Mouse (Mus musculus) frontal cortex, postnatal 14 days (tissue): Measurements from ENCODE around the gene Cacng3.
A peak's percentile ranks its signal among the peaks of the same experiment; 100 is the strongest.

Experiments used
- DNase-seq, 2 experiments: peaks; one replicate each; pipeline ENCODE4 v3.0.0; 2022; ENCODE audit warnings: low spot score in 2 of 2

Gene Cacng3

DNA sequence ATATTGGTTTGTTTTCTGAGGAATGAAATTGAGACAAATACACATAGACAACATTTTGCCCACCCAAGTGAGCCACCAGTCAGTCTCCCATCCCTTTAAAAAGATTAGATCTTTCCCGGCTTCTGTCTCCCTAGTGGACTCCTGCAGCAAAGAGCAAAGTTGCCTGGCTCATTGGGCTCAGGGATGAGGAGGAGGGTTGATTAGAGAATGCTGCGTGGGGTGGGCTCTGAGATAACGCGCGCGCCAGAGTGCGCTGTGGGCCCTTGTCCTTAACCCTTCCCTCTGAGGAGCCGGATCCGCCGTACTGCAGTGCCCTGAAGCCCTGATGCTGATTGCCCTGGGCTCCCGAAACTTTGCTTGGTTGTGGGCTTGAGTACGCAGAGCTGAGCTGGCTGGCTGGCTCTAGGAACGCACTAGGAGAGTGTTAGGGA, at the start of gene Cacng3:
Cacng3 (plus strand) TSS at position 51 of the 431 bp plus-strand sequence.
- DNase-seq = no peak

DNA sequence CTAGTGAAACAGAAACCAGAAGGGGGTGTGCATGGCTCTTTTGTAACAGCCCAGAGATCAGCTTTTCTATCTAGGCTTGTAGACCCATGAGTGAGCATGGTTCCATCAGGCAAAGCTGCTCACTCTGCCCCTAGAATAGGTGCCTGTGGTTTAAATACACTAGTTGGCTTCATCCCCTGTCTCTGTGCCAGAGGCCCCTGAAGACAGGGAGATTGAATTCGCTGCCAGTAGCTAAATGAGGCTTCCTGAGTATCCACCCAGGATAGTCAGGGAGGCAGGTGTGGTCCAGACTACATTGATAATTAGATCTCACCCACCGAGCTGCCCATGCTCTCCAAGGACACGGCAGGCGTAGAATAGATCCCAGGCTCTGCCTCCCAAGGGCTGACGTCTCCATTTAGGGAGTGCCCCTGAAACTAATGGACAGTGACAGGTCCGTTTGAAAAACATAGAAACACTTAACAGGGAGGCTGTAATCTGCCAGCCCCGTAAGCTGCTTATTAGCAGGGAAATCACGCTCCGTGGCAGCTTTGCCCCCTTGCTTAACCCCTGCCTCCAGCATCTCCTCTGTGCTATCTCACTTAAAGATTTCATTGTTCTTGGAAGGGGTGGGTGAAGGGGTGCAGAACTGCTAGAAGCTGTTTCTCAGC, 48.0 kb upstream of the Cacng3 start:
- DNase-seq = no peak

DNA sequence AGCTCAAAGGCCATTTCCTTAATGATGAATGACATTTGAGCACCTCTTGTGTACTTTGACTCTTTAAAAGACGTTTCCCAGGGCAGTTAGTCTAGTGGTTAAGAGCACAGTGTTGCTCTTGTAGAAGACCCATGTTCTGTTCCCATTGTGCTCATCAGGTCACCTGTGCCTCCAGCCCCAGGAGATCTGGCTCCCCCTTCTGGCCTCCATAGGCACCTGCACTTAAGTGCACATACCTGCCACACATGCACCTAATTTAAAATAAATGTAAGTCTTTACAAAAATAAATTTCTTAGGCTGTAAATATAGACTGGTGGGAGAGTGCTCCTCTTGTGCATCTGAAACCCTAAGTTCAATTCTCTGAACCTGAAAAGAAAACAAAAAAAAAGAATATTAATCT, 46.5 kb upstream of the Cacng3 start:
- DNase-seq = no peak

DNA sequence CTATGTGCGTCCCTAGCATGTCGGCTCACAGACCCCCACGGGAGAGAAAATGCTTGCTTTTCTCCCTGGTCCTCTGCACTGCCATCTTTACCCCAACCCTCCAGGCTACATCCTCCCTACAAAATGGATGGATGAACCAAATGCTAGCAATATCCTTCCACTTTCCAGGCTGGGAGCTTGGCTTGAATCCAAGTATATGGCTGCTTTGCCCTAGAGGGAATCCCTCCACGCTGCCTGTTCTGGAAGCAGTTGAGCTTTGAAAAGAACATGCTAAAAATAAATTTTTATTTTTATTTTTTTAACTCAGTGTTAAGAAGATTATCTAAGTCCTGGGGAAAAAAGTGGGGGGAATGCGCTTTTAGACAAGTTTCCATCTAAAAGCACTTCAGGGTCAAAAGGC, 42.2 kb upstream of the Cacng3 start:
- DNase-seq = no peak

DNA sequence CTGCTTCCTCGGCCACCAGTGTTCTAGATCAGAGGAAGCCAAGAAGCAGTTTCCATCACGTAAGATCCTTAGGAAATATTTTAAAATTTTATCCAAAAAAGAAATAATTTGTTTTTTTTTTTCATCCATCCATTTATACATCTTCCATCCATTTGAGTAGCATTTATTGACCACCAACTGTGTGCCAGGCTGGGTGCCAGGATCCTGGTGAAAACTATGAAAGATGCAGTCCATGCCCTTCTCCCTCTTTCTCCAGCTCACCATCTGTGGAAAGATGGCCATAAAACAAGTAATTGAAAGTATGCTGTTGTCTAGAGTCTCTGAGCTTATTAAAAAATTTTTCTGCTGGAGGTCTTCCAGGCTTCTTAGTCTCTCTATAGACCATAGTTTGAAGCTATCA, 39.9 kb upstream of the Cacng3 start:
- no peak for DNase-seq

DNA sequence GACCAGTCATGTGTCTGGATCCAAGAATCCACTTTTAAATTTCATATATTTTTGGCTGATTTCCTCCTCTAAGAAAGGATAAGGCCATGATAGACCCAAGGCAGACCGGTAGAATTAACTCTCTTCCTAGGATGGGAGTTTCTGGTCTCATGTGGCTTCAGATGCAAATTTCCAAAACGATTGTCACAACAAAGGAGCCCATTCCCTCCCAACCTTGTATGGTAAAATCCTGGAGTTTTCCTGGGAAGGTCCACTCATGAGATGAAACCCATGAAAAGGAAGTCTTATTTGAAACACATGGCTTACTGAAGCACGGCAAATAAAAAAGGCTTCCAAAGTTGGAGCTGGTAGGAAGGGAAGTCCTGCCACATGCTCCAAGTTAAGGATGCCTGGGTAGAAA, 39.1 kb upstream of the Cacng3 start:
- DNase-seq = no peak

DNA sequence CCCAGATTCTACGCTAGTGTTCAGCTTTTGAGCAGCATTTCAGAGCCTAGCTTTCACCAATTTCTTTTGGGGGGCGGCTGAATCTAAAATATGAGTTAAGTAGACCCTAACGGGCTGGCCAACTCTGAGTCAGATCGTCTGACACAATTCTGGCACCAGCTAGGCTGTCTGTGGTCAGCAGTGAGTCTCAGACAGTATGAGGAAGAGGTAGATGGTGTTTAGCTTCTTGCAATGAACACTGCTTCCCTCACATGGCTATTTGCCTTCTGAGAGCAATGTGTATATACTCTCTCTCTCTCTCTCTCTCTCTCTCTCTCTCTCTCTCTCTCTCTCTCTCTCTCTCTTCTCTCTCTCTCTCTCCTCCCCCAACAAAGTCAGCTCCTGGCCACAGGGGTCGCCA, 37.3 kb upstream of the Cacng3 start:
- DNase-seq = no peak

DNA sequence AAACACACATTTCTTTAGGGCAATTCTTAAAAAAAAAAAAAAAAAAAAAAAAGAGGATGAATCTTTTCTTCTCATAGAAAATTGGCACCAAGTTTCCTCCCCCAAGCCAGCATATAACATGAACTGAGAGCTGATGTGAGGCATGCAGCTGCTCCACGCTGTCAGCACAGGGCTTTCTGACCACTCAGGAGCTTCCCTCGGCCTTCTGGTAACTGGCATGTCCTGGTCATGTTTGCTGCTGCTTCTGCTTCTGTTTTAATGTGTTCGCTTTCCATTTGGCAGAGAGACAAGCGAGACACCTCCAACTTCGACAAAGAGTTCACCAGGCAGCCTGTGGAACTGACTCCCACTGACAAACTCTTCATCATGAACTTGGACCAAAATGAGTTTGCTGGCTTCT, 36.8 kb upstream of the Cacng3 start:
- DNase-seq = no peak

DNA sequence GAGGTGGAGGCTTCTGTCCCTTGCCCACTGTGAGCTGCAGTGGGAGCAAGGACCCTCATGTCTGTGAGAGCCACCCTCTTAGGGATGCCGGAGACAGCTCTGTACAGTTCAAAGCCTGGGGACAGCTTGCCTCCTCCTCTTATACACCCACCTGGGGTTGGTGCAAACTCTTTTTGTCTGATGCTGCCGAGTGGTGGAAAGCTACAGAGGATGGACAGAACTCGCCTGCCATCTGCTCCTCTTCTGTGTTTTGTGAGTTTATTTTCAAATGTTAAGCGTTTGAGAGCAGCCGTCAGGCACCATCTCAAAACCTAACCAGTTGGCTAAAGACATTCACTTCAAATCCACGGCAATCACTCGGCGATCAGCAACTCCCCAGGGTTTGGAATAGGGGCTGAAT, 26.6 kb upstream of the Cacng3 start:
- no peak for DNase-seq

DNA sequence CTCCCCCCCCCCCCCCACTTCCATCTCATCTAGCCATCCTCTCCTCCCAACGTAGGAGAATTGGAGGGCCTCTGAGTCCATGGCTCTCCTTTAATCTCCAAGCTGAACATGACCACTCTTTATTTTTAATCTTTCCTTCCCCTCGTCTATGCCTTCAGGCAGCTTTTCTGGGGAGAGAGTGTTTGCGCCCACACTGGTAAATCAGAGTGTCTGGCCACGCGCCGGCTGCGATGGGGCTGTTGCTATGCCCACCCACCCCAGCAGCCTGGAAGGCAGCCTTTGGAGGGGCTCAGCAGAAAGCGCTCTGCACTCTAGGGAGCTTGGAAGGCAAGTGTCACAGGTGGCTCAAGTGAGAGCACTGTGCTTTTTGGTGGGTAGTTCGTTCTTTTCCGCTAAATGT, 21.0 kb upstream of the Cacng3 start:
- peak; percentile 27 to 44 for DNase-seq

DNA sequence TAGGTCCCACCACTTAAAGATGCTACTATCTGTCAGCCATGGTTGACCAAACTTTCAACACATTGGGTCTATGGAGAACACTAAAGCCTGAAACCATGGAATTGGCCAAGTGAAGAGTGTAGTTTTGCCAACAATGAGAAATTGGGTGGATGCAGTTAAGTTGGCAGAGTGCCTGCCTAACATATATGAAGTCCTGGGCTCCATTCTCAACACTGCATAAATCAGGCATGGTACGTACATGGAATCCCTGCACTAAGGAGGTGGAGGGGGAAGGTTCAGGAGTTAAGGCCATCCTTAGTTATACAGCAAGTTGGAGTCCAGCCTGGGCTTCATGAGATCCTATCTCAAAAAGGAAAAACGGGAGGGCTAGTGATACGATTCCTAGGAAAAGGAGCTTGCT, 17.8 kb upstream of the Cacng3 start:
- DNase-seq = no peak

DNA sequence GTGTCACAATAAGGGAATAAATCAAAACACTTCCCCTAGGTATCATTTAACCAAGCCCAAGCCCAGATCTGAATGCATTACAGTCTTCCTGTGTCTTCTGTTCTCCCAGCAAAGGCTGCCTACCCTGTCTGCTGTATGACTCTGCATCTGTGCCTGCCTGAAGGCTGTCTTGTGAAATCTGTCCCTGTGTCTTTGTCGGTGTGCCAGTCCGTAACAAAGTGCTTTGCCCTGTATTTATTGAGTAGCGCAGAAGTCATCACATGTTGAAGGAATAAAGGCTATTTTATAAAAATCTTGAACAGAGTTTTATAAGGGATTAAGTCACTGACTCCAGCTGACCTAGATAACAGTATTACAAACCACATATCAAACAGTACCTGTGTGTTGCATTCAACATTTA, 13.6 kb upstream of the Cacng3 start:
- no peak for DNase-seq

DNA sequence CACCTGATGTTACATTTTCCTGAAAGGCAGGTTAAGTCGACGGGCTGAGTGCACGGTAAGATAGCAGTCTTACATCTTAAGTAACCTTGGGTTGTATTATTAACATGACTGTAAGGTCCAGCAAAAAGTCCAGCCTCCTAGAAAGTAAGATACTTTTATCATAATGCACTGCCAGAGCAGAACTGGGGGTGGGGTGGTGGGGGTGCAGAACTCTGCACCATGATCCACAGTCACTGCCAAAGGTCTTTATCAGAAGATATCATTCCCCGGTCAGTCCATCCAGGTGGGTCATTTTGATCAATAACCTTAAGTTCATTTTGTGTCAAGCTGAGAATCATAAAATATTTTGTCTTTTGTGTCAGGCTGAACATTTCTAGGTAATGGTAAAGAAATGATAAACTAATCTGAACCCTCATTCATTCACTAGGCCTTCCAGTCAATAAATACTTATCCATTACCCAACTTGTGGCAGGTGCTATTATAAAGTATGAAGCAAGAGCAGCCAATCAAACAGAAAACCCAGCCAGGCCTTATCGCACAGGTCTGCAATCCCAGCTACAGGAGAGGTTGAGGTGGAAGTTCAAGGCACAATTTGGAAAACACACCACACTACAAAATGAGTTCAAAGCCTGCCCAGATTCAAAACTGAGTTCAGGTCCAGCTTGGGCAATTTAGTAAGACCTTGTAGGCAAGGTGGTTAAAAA, 12.7 kb upstream of the Cacng3 start:
- no peak for DNase-seq

DNA sequence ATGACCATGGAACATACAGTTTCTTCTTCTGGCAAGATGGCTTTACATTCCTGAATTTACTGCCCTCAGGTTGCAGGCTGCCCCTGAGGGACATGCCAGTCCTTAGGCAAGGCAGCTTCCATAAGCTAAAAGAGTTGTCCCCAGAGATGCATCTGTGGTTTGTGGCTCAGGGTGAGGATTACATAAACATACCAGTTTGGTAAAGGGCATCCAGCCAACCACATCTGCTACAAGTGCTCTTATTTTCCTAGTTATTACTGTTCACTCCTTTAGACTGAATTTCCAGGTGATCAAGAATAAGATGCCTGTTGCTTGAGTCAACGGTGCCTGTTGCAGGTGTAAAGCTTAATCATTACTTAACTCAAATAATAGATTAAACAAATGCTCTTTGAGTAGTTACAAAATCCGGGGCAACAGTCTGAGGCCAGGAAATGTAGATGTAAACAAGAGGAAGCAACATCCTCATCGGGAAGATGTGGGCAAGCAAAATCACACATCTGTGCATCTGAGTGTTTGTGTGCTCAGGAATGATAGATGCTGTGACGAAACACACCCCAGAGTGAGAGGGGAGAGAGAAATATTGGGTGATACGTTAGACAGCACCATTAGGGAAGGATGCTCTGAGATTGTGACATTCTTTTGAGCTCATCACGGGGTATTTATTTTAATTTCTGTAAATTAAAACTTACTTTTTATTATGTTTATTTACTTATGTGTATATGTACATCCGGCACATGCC, 4.8 kb upstream of the Cacng3 start:
- no peak for DNase-seq

DNA sequence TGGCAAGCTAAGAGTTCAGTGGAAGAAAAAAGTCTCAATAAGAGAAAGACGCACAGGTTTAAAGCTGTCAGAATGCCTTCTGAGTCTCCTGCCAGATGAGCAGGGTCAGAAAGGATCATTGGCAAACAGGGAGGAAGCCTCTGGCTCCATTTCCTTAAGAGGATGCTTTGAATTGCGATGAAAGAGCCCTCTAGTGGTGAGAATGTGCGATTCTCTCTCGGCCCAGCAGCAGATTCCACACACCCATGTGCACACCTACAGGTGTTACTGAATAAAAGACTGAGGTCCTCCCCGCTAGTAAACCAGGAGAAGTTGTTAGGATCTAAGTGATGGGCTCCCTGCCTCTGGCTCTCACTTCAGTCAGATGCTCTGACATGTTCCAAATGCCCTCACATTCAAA, 2.4 kb upstream of the Cacng3 start:
- DNase-seq = peak in 1 of 2 experiments; percentile 16

DNA sequence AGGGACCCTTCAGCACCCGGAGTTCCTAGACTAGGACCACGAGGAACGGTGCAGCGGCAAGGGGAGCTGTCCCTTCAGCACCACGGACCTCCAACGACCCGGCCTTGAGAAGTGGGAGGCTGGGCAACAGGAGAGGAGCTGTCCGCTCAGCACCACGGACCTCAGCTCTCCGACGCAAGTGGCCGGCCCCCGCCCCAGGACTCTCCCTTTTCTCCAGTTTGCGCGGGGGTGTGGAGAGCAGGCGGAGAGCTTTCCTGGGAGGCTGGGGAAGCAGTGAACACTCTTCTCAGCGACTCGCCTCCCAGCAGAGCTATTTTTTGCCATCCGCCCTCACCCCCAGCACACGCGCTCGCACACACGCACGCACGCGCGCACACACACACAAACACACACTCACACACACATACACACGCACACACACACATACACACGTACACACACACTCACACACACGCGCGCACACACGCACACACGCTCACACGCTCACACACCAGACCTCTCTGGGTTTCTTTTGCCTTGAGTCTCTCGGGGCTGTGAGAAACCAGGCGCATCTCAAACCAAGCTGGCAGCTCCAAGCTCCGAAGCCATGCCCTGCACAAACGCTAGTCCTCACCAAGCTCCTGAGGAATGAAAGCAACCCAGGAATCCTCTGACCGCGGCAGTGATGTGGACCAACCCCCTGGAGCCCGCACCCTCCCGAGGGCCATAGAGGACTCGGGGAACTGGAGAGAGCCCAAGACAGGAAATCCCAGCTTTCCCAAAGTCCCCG, 765 bp downstream of the Cacng3 start:
- DNase-seq = peak; percentile 59 to 70

DNA sequence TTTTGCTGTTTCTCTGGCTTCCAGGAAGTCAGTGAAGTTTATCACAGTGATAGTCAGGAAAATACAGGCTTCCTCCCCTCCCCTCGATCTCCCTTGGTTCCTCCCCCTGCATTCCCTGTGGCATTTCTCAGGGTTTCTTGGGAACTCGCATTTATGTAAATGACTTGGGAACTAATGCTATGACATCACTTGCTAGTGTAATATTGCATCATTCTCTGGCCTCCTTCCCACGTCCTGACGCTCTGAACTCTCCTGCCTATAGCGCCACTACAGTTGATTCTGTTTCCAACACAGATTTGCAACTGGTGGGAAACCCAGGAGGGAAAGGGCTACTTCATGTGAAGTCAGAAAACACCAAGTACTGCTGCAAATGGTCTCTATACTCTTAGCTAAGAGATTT, 2.7 kb downstream of the Cacng3 start:
- peak in 1 of 2 experiments; percentile 21 for DNase-seq

DNA sequence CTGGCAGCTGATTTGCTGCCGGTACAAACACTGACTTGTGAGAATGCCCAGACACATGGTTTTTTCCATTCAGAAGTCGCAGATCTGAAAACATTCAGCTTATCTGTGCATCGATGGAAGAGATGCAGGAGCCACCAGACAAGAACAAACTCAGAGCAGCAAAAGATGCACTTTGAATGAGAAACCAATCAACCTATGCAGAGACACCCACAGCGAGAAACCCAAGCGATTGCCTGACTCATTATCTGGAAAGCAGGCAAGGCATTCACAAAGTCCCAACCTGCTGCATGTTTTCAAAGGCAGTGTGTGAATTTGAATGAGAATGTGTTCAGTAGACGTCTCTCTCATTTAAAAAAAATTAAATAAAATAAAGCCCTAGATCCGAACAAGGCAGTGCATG, 4.9 kb downstream of the Cacng3 start:
- no peak for DNase-seq

DNA sequence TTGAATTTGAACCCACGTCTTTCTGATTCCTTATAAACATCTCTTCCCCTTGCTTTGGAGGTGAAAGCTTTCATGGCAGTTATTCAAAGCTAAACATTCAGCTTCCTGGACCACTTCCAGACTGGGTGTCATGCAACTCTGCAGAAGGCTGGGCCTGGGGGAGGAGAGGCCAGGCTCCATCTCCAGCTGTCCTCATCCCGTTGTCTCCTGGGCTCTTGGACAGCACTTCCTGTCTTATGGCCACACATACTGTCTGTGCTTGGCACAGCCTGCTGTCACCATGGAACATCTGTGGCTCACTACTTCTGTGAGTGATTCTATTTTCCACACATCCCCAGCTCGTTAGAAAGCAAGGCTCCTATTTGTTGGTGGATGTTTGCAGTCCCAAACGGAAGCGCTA, 31.5 kb downstream of the Cacng3 start:
- DNase-seq = no peak

DNA sequence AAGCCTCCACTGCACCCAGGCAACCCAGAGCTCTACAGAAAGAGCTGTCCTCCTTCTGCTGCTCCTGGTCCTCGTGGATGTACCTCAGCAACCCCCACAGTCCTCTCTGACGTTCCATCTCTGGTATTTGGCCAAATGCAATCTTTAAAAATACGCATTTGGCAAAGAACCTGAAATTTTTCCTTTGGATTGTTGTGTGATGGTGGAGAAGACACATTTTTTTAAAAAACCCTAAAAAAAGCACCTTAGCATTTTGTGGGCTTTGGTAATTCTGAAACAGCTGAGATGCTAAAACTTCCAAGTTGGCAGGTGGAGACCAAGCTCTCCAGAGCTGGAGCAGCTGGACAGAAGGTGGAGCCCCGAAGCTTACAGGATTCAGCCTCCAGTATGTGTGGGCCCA, 32.2 kb downstream of the Cacng3 start:
- DNase-seq = no peak

DNA sequence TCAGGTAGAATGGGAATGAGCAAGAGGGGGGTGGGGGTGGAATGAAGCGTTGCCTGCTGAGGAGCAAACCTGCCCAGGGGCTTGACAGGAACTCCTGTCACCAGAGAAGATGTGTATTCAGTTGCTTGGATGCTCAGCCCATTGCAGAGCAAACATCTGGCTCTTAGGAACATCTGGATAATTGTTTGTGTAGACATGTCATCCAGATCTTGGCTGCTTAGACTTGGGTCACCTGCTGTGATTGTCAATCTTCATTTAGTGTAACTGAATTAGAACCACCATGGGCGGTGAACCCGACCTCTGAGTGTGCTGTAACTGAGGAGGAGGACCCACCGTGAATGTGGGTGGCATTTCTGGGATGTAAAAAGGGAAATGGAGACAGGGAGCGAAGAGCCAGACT, 36.4 kb downstream of the Cacng3 start:
- DNase-seq = no peak

DNA sequence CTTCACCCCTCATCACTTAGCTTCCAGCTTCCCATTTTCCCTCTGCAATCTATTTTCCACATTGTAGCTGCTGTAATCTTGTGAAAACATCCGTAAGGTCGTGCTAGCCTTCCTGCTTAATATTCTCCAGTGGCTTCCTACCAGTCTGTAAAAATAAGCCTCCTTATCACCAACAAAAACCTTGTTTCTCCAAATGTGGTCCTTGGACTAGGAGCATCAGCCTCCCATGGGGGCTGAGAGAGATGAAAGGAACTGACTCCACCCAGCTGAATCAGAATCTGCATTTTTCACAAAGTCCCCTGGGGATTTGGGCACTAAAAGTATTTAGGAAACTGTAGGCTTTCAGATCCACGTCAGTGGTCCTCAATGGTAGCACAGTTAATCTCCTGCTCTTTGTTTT, 46.0 kb downstream of the Cacng3 start:
- DNase-seq = no peak
